Mouse (Mus musculus) hindbrain, embryonic 10.5 days (tissue): Measurements from ENCODE around the gene Cga. TPM values are rescaled to one million over a fixed set of nuclear protein-coding genes. Genes with fewer than 3 reads are reported as not detected.

Experiments used
- DNase-seq: peaks from one replicate; pipeline ENCODE4 v3.0.0-alpha.2; 2017; ENCODE audit warnings: low spot score
- H3K27ac ChIP-seq: fragments of 300-500 bp; sonication (generic); 2 replicates; pipeline ENCODE4 v1.5.1; 2016; ENCODE audit warnings: mild to moderate bottlenecking, moderate library complexity
- H3K27me3 ChIP-seq: fragments of 300-500 bp; sonication (generic); 2 replicates; pipeline ENCODE4 v1.6.1; 2016; ENCODE audit warnings: mild to moderate bottlenecking; ENCODE audit not compliant: poor library complexity, insufficient read depth, severe bottlenecking
- H3K36me3 ChIP-seq: fragments of 300-500 bp; sonication (generic); 2 replicates; pipeline ENCODE4 v1.6.1; 2016; ENCODE audit warnings: mild to moderate bottlenecking, moderate library complexity
- H3K4me1 ChIP-seq: fragments of 300-500 bp; sonication (generic); replicated peaks from 2 replicates; pipeline ENCODE4 v1.6.1; 2016; ENCODE audit warnings: mild to moderate bottlenecking
- H3K4me3 ChIP-seq: fragments of 300-500 bp; sonication (generic); 2 replicates; pipeline ENCODE4 v1.5.1; 2016; ENCODE audit warnings: mild to moderate bottlenecking, moderate library complexity
- H3K9me3 ChIP-seq: fragments of 300-500 bp; sonication (generic); 2 replicates; pipeline ENCODE4 v1.6.1; 2016; ENCODE audit warnings: mild to moderate bottlenecking, moderate library complexity
- WGBS: fragments of 180-500 bp; shearing (Covaris S2); methylation state at CpG from one replicate; pipeline ENCODE4 v1.1.7; 2016; 5-methylcytosine and 5-hydroxymethylcytosine counted together
- polyA plus RNA-seq: library from polyadenylated mRNA; unstranded; fragments of >200 nt; fragmentation: Nextera tagmentation; extraction: Ambion mirVana; gene quantifications from 2 replicates; pipeline ENCODE4 v1.2.1, GENCODE M21; 2016

Gene Cga
- polyA plus RNA-seq, 1 experiment from 2014 or later: 0.78 TPM

DNA sequence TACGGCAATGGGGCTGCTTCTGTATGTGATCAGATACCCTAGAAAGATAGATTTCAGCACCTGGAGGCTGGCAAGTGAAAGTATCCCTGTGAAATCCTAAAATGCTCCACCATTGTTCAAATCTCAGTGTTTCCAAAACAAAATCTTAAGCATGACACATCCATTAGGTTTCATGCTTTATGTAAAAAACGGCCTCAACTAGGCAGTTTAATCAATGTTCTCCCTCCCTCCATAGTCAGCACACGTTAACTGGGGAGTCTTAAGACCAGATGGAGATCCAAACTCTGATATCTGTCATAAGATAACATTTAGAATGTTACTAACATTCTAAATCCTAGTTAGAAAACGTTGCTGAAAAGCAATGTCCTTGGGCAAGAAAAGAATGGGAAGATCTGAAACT lies 11.7 kb upstream of the Cga start:
- H3K9me3 ChIP-seq: peaks cover 6% of the 10 kb centered on the region
- WGBS: 23% methylated on average over 4 of the region's 4 CpGs
- peaks cover 30% of the 10 kb centered on the region for H3K4me1 ChIP-seq
- DNase-seq: no peak
- peak overlapping the region; percentile 100 for H3K27ac ChIP-seq
- no peaks in the 10 kb centered on the region for H3K27me3 ChIP-seq
- H3K36me3 ChIP-seq: peaks cover 44% of the 10 kb centered on the region
- H3K4me3 ChIP-seq: peak overlapping the region; percentile 89

DNA sequence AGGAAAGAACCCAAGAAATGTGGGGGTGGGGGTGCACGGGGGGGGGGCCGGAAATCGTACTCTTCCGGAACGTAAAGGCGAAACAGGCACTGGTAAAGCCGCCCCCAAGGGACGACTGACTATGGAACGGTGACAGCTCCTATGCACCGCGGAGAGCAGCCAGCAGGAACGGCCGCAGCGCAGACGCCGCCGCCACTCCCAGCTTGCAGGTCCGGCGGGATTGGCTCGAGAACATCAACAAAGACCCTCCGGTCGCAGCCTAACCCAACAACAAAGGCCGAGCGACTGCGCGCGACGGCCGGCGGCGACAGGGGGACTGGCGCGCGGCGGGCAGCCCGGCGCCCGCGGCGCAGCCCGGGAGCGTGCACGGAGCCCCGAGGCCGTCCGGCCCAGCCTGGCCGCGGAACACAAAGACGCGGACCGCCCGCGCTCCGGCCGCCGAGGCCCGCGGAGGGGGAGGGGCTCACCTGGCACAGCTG lies 11.2 kb upstream of the Cga start:
- WGBS: under 1% methylated on average over 58 of the region's 58 CpGs

DNA sequence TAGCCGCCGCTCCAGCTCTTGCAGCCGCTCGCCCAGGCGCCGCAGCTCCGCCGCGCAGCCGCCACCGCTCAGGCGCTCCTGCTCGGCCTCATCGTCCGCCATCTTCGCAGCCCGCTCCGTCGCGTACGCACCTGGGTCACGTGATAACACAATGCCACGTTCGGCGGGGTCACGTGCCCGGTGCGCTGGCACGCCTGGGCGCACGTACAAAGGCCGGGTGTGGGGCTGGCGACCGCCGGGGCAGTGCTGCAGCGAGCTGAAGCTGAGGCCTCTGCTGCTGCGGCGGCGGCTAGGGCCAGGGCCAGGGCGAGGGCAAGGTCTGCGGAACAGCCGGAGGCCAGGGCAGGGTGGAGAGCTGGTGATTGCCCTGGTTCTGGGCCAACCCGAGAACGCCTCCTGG lies 10.8 kb upstream of the Cga start, which contains the start of gene Zfp292:
Gene Zfp292 (minus strand): TSS at position 143 of the 400 bp plus-strand sequence.
- DNase-seq: peak; percentile 95
- under 1% methylated on average over 43 of the region's 44 CpGs for WGBS
- H3K27ac ChIP-seq: peak within 1 kb of the TSS; percentile 100

More for the DNA sequence above, 11.2 kb upstream of the Cga start:
- peak overlapping the region; percentile 89 for H3K4me3 ChIP-seq
- peaks cover 39% of the 10 kb centered on the region for H3K36me3 ChIP-seq
- DNase-seq: peak; percentile 76
- H3K9me3 ChIP-seq: peaks cover 2% of the 10 kb centered on the region; the same call in 1 of the 2 replicates
- H3K27me3 ChIP-seq: no peaks in the 10 kb centered on the region
- peaks cover 31% of the 10 kb centered on the region for H3K4me1 ChIP-seq
- H3K27ac ChIP-seq: peak overlapping the region; percentile 100

DNA sequence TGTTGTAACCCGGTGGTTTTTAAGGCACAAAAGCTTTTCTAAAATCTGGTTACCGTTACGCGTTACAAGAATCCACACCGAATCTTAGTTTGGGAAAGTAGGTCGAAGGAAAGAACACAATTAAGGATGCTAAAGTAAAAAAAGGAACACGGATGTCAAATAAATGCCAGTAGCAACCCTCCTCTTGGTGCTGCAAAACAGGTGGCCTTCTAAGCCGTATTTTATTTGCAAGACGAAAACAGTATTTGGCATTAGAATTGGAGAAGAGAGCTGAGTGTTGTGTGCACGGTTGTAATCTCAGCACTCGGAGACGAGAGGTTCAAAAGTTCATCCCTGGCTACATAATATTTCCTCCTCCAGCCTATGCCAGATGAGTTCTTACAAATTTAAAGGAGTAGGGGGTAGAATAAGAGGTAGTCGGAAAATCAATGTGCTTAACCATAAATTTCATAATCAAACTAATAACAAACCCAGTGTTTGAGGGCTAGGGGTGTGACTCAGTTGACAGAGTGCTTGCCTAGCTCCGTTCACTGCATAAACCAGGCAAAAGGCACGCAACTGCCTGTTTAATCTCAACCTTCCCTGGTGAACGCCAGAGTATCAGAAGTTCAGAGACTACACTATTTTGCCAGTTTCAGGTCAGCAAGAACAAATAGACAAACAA lies 10.1 kb upstream of the Cga start:
- peak overlapping the region; percentile 100 for H3K27ac ChIP-seq
- DNase-seq: no peak
- peaks cover 27% of the 10 kb centered on the region for H3K36me3 ChIP-seq
- peak overlapping the region; percentile 89 for H3K4me3 ChIP-seq
- 51% methylated on average over 16 of the region's 16 CpGs for WGBS
- H3K27me3 ChIP-seq: peaks cover 6% of the 10 kb centered on the region
- H3K4me1 ChIP-seq: peaks cover 36% of the 10 kb centered on the region
- no peaks in the 10 kb centered on the region for H3K9me3 ChIP-seq

More for the DNA sequence above, 10.8 kb upstream of the Cga start, which contains the start of gene Zfp292:
- Histone ChIP-seq H3K4me3 (peak within 1 kb of the TSS; percentile 89), H3K36me3 (peaks cover 34% of the 10 kb centered on the region), H3K27me3 (no peaks in the 10 kb centered on the region; the same call in 1 of the 2 replicates), H3K9me3 (no peaks in the 10 kb centered on the region), H3K4me1 (peaks cover 36% of the 10 kb centered on the region)

DNA sequence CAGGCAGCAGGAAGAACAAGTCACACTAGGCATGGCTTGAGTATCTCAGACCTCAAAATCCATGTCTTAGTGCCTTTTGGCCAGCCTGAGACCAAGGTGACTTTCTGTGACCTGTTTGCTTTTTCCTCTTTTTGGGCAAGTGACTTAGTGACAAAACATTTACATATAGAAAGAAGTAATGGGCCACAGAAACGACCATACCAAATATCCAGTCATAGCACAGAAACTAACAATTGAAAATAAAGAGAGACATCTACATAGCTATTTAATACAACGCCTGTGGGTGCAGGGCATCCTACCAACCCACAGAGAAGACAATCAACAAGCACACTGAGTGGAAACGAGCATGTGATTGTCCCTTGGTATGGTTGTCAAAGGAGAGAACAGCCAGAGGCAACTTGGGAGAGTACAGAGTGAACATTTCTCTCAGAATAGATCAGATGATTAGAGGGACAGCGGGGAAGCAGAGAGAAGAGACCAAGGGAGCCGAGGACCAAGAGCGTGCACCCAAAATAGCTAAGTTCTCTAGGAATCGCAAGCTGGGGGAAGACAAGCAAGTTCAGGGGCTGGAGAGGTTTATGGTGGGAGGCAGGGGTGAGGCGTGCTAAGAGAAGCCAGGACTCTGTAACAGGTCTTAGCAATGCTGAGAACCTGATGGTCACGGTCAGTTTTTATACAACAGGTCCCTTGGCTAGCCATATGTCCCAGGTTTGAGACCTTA lies 7.8 kb upstream of the Cga start:
- Histone ChIP-seq H3K27me3 (peaks cover 29% of the 10 kb centered on the region), H3K4me3 (peak overlapping the region; percentile 71), H3K27ac (peak overlapping the region; percentile 95), H3K9me3 (no peaks in the 10 kb centered on the region), H3K4me1 (peaks cover 34% of the 10 kb centered on the region), H3K36me3 (peaks cover 6% of the 10 kb centered on the region; the same call in 1 of the 2 replicates)
- 69% methylated on average over 9 of the region's 9 CpGs for WGBS
- DNase-seq: no peak

DNA sequence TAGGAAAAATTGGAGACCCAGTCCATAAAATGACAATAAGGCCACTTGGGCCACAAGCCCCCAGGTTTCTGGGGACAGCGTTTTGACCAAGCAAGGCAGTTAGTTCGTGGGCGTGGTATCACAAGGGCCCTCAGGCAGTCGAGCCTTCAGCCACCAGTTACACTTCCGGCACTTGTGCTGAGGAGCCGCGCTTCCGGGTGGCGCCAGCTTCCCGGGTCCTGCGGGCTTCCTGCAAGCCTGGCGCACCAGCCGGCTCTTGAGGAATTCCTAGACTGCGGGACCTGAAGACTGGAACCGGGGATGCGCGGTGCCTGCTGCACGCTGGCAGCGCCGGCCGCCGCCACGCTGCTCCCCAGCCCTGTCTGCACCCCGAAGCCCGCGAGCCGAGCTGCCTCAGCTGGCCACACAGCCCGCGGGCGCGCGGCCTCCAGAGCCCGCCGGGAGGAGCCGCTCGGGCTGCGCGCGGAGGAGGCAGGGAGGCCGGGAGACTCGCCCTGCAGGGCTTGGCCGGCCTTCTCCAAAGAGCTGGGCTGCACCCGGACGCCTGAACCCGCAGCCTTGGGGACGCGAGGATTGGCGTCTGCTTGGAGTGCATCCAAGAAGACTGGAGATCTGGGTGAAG lies 7.0 kb upstream of the Cga start:
- Histone ChIP-seq H3K9me3 (no peaks in the 10 kb centered on the region), H3K27ac (peak overlapping the region; percentile 95), H3K27me3 (peaks cover 36% of the 10 kb centered on the region), H3K4me3 (peak overlapping the region; percentile 71), H3K36me3 (no peaks in the 10 kb centered on the region), H3K4me1 (peaks cover 26% of the 10 kb centered on the region)
- peak; percentile 89 for DNase-seq
- under 1% methylated on average over 48 of the region's 48 CpGs for WGBS

DNA sequence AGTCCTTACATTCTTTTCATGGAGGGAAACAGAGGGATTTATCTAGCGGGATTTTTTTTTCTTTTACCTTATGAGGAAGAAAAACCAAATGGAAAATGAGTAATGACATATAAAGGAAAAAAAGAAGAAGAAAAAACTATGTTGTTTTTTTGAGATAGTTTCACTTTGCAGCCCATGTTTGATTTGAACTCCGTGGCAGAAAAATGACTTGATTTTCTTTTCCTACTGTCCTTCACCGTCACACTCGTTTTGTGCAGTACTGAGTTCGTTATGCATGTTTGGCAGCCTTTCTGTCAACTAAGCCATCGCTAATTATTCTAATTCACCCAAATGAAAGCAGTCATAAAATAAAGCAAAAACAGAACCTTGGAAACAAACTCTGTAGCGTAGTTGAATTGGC lies 6.3 kb upstream of the Cga start:
- 18% methylated on average over 7 of the region's 7 CpGs for WGBS
- peak overlapping the region; percentile 95 for H3K27ac ChIP-seq
- no peak for DNase-seq

DNA sequence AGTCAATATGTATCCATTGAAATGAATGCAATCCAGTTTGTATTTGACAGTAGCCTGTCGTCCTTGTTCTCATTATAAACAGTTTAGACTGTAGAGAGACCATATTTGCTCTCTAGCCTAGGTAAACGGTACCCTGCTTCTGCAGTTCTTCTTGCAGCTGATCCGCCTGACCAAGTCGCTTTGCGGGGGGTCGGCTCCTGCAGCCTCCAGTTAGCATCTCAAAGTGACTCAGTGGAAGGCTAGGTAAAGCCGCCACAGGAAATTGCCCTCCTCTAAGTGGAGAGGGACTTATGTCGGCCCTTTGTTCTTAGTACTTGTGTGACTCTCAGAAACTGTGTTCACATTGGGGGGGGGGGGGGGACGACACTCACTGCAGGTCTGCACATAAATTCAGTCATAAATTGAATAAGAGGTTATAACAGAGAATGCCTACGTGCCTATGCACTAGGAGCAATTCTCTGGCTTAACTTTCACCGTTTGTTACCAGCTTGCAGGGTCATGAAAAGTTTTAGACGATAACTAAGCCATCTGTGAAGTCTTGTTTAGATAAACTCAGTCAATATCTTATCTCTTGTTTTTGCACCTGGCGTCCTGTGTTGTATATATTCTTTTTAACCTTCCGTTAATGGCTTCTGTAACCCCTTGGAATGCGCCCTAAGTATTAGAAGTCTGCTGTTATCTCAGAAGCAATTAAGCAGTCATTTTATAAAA lies 4.3 kb upstream of the Cga start:
- WGBS: 5% methylated on average over 15 of the region's 15 CpGs

More for the DNA sequence above, 6.3 kb upstream of the Cga start:
- H3K9me3 ChIP-seq: no peaks in the 10 kb centered on the region
- no peaks in the 10 kb centered on the region for H3K36me3 ChIP-seq
- H3K4me1 ChIP-seq: peaks cover 24% of the 10 kb centered on the region
- peaks cover 41% of the 10 kb centered on the region for H3K27me3 ChIP-seq
- peak overlapping the region; percentile 71 for H3K4me3 ChIP-seq

DNA sequence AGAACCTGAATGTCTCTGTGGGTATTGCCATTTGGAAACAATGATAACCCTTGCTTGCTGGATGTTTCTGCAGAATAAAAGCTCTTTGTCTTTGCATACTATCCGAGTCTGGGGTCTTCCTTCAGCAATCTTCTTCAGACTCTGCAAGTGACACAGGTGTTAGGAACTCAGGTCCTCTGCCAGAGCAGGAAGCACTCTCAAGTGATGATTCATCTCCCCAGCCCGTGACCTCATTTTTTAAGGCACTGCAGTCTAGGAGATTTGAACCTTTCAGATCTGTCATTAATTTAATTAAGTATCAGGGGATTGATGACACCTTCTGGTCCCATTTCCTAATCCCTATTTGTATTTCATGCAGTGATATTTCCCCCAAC lies 3.8 kb upstream of the Cga start:
- no peaks in the 10 kb centered on the region for H3K36me3 ChIP-seq
- H3K9me3 ChIP-seq: no peaks in the 10 kb centered on the region
- 19% methylated on average over 2 of the region's 2 CpGs for WGBS
- H3K4me3 ChIP-seq: no peak overlapping the region
- H3K27me3 ChIP-seq: peaks cover 41% of the 10 kb centered on the region
- H3K27ac ChIP-seq: no peak overlapping the region
- peaks cover 15% of the 10 kb centered on the region for H3K4me1 ChIP-seq
- no peak for DNase-seq

More for the DNA sequence above, 4.3 kb upstream of the Cga start:
- Histone ChIP-seq H3K4me3 (no peak overlapping the region), H3K27ac (no peak overlapping the region), H3K9me3 (no peaks in the 10 kb centered on the region), H3K36me3 (no peaks in the 10 kb centered on the region), H3K4me1 (peaks cover 15% of the 10 kb centered on the region), H3K27me3 (peaks cover 41% of the 10 kb centered on the region)
- DNase-seq: no peak

DNA sequence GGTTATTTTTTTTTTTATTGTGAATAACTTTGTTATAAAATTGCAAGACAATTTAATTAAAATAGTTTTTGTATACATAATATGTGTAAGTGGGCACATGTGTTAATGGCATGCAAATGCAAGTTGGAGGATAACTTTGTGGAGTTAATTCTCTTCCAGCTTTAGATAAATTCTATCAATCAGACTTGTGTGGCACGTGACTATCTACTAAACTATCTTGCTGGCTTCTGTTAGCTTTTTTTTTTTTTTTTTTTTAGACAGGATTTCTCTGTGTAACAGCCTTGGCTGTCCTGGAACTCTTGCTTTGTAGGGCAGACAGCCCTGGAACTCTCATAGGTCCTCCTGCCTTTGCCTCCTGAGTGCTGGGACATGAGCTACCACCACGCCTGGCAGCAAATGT lies 4.9 kb downstream of the Cga start:
- H3K4me3 ChIP-seq: no peak overlapping the region
- no peaks in the 10 kb centered on the region for H3K27me3 ChIP-seq
- no peak overlapping the region for H3K27ac ChIP-seq
- WGBS: 68% methylated on average over 2 of the region's 2 CpGs
- peaks cover 4% of the 10 kb centered on the region; the same call in 1 of the 2 replicates for H3K4me1 ChIP-seq
- H3K36me3 ChIP-seq: no peaks in the 10 kb centered on the region
- no peak for DNase-seq
- H3K9me3 ChIP-seq: no peaks in the 10 kb centered on the region

DNA sequence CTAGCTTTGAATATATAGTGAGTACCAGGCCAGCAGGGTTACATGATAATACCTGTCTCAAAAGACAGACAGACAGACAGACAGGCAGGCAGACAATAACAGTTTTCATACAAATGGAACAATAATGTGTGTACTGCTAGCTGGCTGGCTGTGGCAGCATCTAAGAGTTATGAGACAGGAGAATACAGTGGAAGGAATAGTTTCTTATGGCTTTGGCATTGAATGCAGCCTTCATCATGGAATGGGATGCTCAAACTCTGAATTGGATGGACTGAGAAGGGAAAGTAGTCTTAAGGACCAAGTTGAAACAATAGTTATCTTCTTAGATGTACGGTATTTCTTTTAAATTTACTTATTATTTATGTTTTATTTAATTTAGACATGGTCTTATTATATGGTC lies 5.7 kb downstream of the Cga start:
- H3K36me3 ChIP-seq: no peaks in the 10 kb centered on the region
- H3K9me3 ChIP-seq: no peaks in the 10 kb centered on the region
- peaks cover 4% of the 10 kb centered on the region; the same call in 1 of the 2 replicates for H3K4me1 ChIP-seq
- no peak overlapping the region for H3K4me3 ChIP-seq
- no peak overlapping the region for H3K27ac ChIP-seq
- H3K27me3 ChIP-seq: no peaks in the 10 kb centered on the region
- DNase-seq: no peak
- WGBS: 93% methylated on average over 1 of the region's 1 CpGs

DNA sequence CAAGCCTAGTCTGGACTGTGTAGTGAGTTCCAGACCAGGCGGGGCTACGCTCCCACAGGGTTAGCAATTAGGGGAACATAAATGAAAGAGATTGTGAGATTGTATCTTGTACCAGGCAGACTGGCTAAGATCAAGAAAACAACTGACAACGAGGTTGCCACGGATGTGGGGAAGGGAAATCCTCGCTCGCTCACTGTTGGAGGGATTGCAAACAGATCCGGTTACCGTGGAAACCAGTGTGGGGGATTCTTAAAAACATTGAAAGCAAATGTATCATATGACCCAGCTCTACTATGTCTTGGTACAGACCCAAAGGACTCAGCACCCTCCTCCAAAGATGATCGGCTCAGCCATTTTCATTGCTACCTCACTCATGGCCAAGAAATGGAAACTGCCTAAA lies 6.6 kb downstream of the Cga start:
- Histone ChIP-seq H3K27ac (no peak overlapping the region), H3K4me3 (no peak overlapping the region), H3K4me1 (peaks cover 4% of the 10 kb centered on the region; the same call in 1 of the 2 replicates), H3K9me3 (no peaks in the 10 kb centered on the region), H3K27me3 (no peaks in the 10 kb centered on the region), H3K36me3 (no peaks in the 10 kb centered on the region)
- 61% methylated on average over 9 of the region's 9 CpGs for WGBS
- no peak for DNase-seq
